Mouse (Mus musculus) C2C12 (cell line): ENCODE data around the gene Cdk17.

Source experiments
- CTCF ChIP-seq: IDR thresholded peaks from one replicate; pipeline ENCODE4 v1.5.1; 2011; ENCODE audit not compliant: control insufficient read depth, insufficient read depth, insufficient read length
- MAX ChIP-seq: IDR thresholded peaks from one replicate; pipeline ENCODE4 v1.6.1; 2011; ENCODE audit warnings: mild to moderate bottlenecking, control low read depth
- MYOD1 ChIP-seq: IDR thresholded peaks from one replicate; pipeline ENCODE4 v1.6.1; 2011; ENCODE audit warnings: low read depth; ENCODE audit not compliant: control insufficient read depth, insufficient read length
- MYOG ChIP-seq: IDR thresholded peaks from one replicate; pipeline ENCODE4 v1.6.1; 2011; ENCODE audit not compliant: control insufficient read depth, insufficient read length; ENCODE audit errors: extremely low read depth
- USF1 ChIP-seq: IDR thresholded peaks from one replicate; pipeline ENCODE4 v1.6.1; 2011; ENCODE audit warnings: low read depth, mild to moderate bottlenecking, control low read depth, moderate library complexity

- no peak for TF ChIP-seq CTCF
- no peak for TF ChIP-seq USF1
- no peak for TF ChIP-seq MAX
- TF ChIP-seq MYOD1, result no peak
- TF ChIP-seq MYOG, result no peak
Measured at GRCm38 (mm10) chr10:93294547-93295219, 134.0 kb downstream of the Cdk17 start.
